Mouse (Mus musculus) midbrain, embryonic 13.5 days (tissue): ENCODE data around the gene Olfr749. TPM values are rescaled to one million over a fixed set of nuclear protein-coding genes. Genes with fewer than 3 reads are reported as not detected.
"Not testable (repeated sequence)": the region's sequence is repeated elsewhere in the genome, so short reads cannot be mapped to it uniquely, and the experiment has no call there.

ENCODE experiments used
- ATAC-seq: fragments of 200-750 bp; cut with Nextera tagmentation; 2 replicates; pipeline ENCODE4 v1.8.0; 2017; ENCODE audit warnings: mild to moderate bottlenecking, moderate TSS enrichment, moderate library complexity
- H3K27ac ChIP-seq: fragments of 300-500 bp; sonication (generic); 2 replicates; pipeline ENCODE4 v1.5.1; 2015; ENCODE audit warnings: inconsistent platforms, mild to moderate bottlenecking, moderate library complexity
- H3K27me3 ChIP-seq: fragments of 300-500 bp; sonication (generic); 2 replicates; pipeline ENCODE4 v1.6.1; 2015; ENCODE audit warnings: mild to moderate bottlenecking, inconsistent platforms
- H3K36me3 ChIP-seq: fragments of 300-500 bp; sonication (generic); 2 replicates; pipeline ENCODE4 v1.6.1; 2015; ENCODE audit warnings: mild to moderate bottlenecking, inconsistent platforms
- H3K4me1 ChIP-seq: fragments of 300-500 bp; sonication (generic); replicated peaks from 2 replicates; pipeline ENCODE4 v1.6.1; 2015; ENCODE audit warnings: inconsistent platforms
- H3K4me2 ChIP-seq: fragments of 300-500 bp; sonication (generic); replicated peaks from 2 replicates; pipeline ENCODE4 v1.6.1; 2015; ENCODE audit warnings: moderate library complexity, mild to moderate bottlenecking, inconsistent platforms
- H3K4me3 ChIP-seq: fragments of 300-500 bp; sonication (generic); replicated peaks from 2 replicates; pipeline ENCODE4 v1.5.1; 2015; ENCODE audit warnings: mild to moderate bottlenecking, inconsistent platforms
- H3K9ac ChIP-seq: fragments of 300-500 bp; sonication (generic); replicated peaks from 2 replicates; pipeline ENCODE4 v1.6.1; 2015; ENCODE audit warnings: mild to moderate bottlenecking, inconsistent platforms
- H3K9me3 ChIP-seq: fragments of 300-500 bp; sonication (generic); 2 replicates; pipeline ENCODE4 v1.6.1; 2016; ENCODE audit warnings: mild to moderate bottlenecking, inconsistent platforms
- WGBS: fragments of 180-500 bp; shearing (Covaris S2); methylation state at CpG from one replicate; pipeline ENCODE4 v1.1.7; 2015; 5-methylcytosine and 5-hydroxymethylcytosine counted together
- polyA plus RNA-seq: library from polyadenylated mRNA; unstranded; fragments of >200 nt; fragmentation: Nextera tagmentation; extraction: Ambion mirVana; gene quantifications from 2 replicates; pipeline ENCODE4 v1.2.1, GENCODE M21; 2015

Gene Olfr749
- not detected in 2 replicates for polyA plus RNA-seq

DNA sequence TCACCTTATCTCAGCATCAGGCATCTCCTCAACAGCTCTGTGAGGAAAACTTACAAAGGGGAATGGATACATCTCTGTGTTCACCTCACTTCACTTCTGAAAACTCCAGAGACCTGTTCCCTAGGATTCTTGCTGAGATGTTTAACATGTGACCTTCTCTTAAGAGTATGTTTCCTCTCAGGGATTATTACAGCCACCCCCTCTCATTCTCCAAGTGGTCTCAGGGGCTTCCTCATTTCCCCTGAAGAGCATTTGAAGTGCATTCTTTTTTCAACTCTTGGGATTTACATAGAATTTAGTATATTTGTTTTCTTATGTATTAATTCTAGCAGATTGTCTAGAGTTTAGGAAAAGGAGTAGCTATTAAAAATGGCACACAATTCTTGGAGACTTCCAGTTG lies at the start of gene Olfr749:
Gene Olfr749, minus strand, starts transcription at position 101 of the 400 bp plus-strand sequence.
- Histone ChIP-seq H3K27me3 (no peaks in the 10 kb centered on the region), H3K4me2 (no peak within 1 kb of the TSS), H3K9ac (no peak within 1 kb of the TSS), H3K36me3 (no peaks in the 10 kb centered on the region), H3K4me3 (no peak within 1 kb of the TSS), H3K4me1 (no peaks in the 10 kb centered on the region), H3K27ac (no peak within 1 kb of the TSS), H3K9me3 (no peaks in the 10 kb centered on the region)
- ATAC-seq = no peak

DNA sequence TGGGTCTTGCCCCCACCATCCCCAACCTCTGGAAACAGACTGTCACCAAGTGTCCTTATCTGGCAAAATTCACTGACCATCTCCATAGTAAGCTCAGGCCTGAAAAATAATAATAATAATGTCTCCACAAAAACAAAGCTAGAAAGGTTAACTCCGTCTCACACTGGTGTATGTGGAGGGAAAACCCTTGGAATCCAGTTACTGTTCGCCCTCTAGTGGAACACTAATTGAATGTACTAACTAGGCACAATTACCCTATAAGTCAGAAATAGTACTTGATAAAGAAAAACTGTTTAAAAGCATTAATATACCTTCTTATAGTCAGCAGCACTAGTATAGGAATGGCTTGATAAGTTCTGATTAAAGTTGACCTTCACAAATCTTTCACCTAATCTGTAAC lies 43.3 kb upstream of the Olfr749 start:
- Histone ChIP-seq H3K4me2 (no peak overlapping the region), H3K9me3 (no peaks in the 10 kb centered on the region), H3K27me3 (no peaks in the 10 kb centered on the region), H3K4me3 (no peak overlapping the region), H3K36me3 (no peaks in the 10 kb centered on the region), H3K27ac (no peak overlapping the region), H3K4me1 (peaks cover 15% of the 10 kb centered on the region), H3K9ac (no peak overlapping the region)
- 11% methylated on average over 2 of the region's 2 CpGs for WGBS
- ATAC-seq = no peak

DNA sequence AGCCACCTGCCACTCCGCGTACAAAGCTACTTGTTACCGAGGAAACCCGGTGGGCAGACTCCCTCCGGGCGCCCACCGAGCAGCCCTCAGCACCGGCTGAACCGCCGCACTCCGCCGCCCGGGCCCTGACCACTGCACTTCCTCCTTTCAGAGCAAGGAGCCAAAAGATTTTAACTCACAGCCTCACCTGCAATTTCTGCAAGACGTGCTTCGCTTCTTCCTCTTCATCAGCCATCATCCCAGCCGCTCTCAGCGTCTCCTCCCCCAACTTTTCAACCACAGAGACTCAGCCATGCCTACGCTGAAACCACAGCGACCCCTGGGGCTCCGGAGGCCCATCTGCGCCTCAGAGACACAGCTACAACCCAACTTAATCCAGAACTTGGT lies 40.4 kb upstream of the Olfr749 start, which contains the start of gene Ttc5:
Gene Ttc5, minus strand, starts transcription at position 269 of the 387 bp plus-strand sequence.
- Histone ChIP-seq H3K9ac (peak within 1 kb of the TSS; percentile 81), H3K4me2 (peak within 1 kb of the TSS; percentile 62), H3K36me3 (peaks cover 16% of the 10 kb centered on the region), H3K4me1 (peaks cover 17% of the 10 kb centered on the region), H3K4me3 (peak within 1 kb of the TSS; percentile 82), H3K27ac (peak within 1 kb of the TSS; percentile 81), H3K27me3 (no peaks in the 10 kb centered on the region), H3K9me3 (no peaks in the 10 kb centered on the region)
- WGBS = under 1% methylated on average over 21 of the region's 21 CpGs
- peak; percentile 96 for ATAC-seq

DNA sequence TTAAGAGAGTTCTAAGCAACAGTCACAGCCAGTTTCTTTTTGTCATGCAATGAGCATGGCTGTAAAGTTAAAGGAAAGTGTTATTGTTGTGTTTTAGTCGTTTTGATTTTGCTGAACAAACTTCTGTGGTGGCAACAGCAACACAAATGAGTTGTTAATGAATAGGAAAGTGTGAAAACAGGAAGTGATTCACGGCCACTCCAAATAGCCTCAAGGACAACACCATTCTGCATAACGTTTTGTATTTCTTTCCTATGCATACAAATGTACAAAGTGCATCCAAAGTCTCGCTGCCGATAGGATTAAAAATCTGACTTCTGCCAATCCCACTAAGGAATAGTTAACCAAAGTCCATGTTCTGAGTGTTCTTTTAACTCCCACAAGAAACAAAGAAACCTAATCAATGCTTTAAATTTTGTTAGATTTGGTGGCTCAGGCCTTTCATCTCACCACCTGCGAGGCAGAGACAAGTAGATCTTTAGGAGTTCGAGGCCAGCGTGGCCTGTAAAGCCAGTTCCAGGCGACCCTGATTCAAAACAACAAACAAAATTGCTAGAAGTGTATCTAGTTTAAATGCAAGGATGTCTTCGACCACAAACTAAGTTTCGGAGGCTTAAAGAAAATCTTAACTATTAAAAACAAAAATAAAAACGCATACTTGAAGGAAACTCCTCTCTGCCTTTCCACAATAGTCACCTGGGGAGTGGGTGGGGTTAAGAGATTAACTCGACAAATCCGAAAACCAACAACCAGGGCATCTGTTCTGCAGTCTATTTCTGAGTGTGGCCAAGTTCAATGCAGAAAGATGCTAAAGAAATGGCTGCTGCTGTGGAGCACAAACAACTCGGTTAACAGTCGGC lies 39.7 kb upstream of the Olfr749 start:
- Histone ChIP-seq H3K9ac (peak overlapping the region; percentile 81), H3K4me2 (peak overlapping the region; percentile 62), H3K27ac (peak overlapping the region; percentile 81), H3K36me3 (peaks cover 17% of the 10 kb centered on the region), H3K4me3 (peak overlapping the region; percentile 82), H3K4me1 (peaks cover 17% of the 10 kb centered on the region), H3K27me3 (no peaks in the 10 kb centered on the region), H3K9me3 (no peaks in the 10 kb centered on the region)
- 27% methylated on average over 16 of the region's 16 CpGs for WGBS
- ATAC-seq = no peak

DNA sequence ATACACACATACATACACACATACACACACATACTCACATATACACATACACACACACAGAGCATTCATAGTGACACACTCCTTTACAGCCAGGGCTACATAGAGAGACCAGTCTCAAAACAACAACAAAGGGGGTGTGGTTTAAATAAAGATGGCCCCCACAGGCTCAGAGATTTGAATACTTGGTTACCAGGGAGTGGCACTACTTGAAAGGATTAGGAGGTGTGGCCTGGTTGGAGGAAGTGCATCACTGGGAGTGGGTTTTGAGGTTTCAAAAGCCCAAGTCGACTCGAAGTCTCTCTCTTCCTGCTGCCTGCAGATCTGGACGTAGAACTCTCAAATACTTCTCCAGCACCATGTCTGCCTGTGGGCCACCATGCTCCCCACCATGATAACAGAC lies 37.3 kb upstream of the Olfr749 start:
- Histone ChIP-seq H3K4me1 (peaks cover 17% of the 10 kb centered on the region), H3K27ac (no peak overlapping the region), H3K36me3 (peaks cover 29% of the 10 kb centered on the region), H3K9me3 (no peaks in the 10 kb centered on the region), H3K4me2 (no peak overlapping the region), H3K27me3 (no peaks in the 10 kb centered on the region), H3K9ac (no peak overlapping the region), H3K4me3 (no peak overlapping the region)
- WGBS = 100% methylated on average over 3 of the region's 3 CpGs
- no peak for ATAC-seq

DNA sequence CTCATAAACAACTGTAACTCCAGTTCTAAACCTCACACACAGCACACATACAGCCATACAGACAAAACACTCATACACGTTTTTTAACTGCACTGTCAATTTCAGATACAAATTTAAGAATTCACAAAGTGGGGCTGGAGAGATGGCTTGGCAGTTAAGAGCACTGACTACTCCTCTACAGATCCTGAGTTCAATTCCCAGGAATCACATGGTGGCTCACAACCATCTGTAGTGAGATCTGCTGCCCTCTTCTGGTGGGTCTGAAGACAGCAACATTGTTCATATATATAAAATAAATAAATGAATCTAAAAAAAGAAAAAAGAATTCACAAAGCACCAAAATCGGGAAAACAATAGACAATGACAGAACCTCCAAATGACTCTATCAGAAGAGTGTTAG lies 26.4 kb upstream of the Olfr749 start:
- Histone ChIP-seq H3K36me3 (peaks cover 83% of the 10 kb centered on the region), H3K4me3 (no peak overlapping the region), H3K27me3 (no peaks in the 10 kb centered on the region), H3K4me1 (no peaks in the 10 kb centered on the region), H3K4me2 (no peak overlapping the region), H3K9me3 (no peaks in the 10 kb centered on the region), H3K27ac (no peak overlapping the region), H3K9ac (no peak overlapping the region)
- 90% methylated on average over 2 of the region's 2 CpGs for WGBS
- no peak for ATAC-seq

DNA sequence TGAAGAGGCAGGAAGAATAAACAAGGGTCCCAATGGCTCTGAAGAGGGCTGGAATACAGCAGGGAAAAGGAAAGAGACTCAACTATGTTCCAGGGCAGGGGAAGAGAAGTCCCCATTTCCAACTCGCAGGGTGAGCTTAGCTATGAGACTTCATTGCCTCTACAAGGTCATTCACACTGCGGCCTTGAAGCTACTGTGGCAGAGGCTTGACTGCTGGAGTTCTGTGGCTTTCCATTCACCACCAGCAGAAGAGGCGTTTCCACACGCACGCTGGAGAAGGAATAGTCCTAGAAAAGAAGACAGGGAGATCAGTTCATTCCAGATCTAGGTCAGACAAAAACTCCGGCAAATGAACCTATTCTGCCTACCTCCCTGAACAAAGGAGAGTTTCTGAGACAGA lies 20.8 kb upstream of the Olfr749 start:
- H3K9ac ChIP-seq = no peak overlapping the region
- peaks cover 65% of the 10 kb centered on the region for H3K36me3 ChIP-seq
- H3K4me3 ChIP-seq = no peak overlapping the region
- WGBS = 97% methylated on average over 6 of the region's 6 CpGs
- no peaks in the 10 kb centered on the region for H3K9me3 ChIP-seq
- H3K4me1 ChIP-seq = no peaks in the 10 kb centered on the region
- H3K4me2 ChIP-seq = no peak overlapping the region
- no peak overlapping the region for H3K27ac ChIP-seq
- H3K27me3 ChIP-seq = no peaks in the 10 kb centered on the region
- ATAC-seq = no peak

DNA sequence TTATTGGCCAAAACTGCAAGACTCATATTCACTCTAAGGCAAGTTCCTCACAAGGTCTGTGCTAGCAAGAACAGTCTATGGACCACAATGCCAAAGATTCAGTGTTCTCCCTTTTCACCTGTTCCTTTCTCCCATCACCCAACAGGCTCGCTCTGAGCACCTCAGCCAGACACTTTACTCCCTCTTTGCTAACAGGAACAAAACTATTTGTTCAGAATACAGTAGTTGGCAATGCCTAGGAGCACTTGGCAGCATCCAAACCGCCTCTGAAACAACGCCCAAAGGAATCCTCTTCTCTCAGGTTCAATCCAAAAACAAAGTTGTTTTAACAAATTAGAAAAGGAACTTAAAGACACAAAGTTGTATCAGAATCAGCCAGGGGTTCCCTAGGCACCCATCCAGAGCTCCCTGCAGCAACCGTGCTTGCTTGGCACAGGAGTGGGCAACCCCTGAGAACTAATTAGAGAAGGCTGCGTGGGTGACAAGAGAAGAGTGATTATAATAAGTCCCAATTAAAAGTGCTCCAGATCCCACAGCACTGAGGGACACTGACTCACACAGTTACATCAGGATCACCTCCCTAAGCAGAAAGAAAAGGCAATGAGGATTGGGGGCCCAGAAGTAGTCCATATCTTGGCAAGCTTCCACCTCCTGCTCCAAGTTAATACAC lies 13.7 kb upstream of the Olfr749 start:
- Histone ChIP-seq H3K27me3 (no peaks in the 10 kb centered on the region), H3K4me3 (no peak overlapping the region), H3K4me2 (no peak overlapping the region), H3K27ac (no peak overlapping the region), H3K4me1 (no peaks in the 10 kb centered on the region), H3K9ac (no peak overlapping the region), H3K36me3 (peaks cover 8% of the 10 kb centered on the region), H3K9me3 (no peaks in the 10 kb centered on the region)
- ATAC-seq = no peak
- WGBS = 80% methylated on average over 5 of the region's 5 CpGs

DNA sequence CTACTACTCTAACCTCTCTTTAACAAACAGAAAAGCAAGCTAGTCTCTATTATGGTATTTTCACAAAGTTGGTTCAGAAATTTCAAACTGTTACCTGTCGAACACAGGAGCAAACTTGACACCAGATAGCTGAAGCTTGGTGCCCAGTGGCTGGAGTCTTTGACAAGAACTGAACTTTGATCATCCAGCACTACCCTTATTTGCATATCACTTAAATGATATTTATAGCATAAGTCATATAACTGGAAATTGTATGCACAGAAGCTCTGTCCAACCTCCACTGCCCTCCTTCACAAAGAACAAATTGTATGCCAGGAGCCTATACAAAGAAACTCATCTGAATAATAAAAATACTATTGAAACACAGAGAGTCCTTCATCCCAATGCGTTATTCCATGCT lies 3.3 kb downstream of the Olfr749 start:
- H3K9ac ChIP-seq = no peak overlapping the region
- no peaks in the 10 kb centered on the region for H3K4me1 ChIP-seq
- H3K27ac ChIP-seq = no peak overlapping the region
- H3K36me3 ChIP-seq = no peaks in the 10 kb centered on the region
- no peak overlapping the region for H3K4me3 ChIP-seq
- H3K4me2 ChIP-seq = no peak overlapping the region
- no peak for ATAC-seq
- 68% methylated on average over 2 of the region's 2 CpGs for WGBS
- no peaks in the 10 kb centered on the region for H3K27me3 ChIP-seq
- no peaks in the 10 kb centered on the region for H3K9me3 ChIP-seq

DNA sequence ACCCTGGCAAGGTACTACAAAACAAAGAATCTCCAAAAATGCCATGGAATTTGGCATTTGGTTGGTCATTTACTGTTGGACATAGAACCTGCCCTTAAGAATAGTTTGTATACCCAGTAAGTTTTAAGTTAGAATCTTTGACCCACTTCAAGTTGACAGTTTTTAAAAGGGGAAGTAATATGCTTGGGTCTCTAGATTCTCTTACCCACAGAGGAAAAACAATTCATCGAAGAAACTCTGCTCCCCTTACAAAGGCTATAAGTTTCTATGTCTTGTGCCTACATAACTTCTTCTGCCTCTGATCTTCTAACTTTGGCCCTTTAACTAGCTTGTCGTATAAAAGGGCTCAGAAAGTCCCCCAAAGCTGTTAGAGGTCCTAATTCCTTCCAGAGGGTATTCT lies 4.6 kb downstream of the Olfr749 start:
- Histone ChIP-seq H3K4me2 (no peak overlapping the region), H3K27me3 (no peaks in the 10 kb centered on the region), H3K4me1 (no peaks in the 10 kb centered on the region), H3K9me3 (no peaks in the 10 kb centered on the region), H3K36me3 (no peaks in the 10 kb centered on the region), H3K9ac (no peak overlapping the region), H3K4me3 (no peak overlapping the region), H3K27ac (no peak overlapping the region)
- WGBS = 79% methylated on average over 2 of the region's 2 CpGs
- no peak for ATAC-seq

DNA sequence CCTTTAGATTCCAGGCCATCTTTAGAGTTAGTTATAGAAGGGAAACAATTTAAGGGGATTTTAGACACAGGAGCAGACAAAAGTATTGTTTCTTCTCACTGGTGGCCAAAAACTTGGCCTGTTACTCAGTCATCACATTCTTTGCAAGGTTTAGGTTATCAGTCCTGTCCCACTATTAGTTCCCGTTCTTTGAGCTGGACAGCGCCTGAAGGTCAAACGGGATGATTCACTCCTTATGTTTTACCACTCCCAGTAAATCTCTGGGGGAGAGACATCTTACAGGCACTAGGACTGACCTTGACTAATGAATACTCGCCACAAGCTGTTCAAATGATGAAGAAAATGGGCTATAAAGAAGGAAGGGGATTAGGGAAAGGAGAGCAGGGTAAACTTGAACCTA lies 22.5 kb downstream of the Olfr749 start:
- H3K4me2 ChIP-seq, H3K36me3 ChIP-seq, H3K9ac ChIP-seq, H3K4me3 ChIP-seq, H3K4me1 ChIP-seq, H3K27me3 ChIP-seq, ATAC-seq, H3K27ac ChIP-seq, H3K9me3 ChIP-seq: not testable (repeated sequence)
- WGBS = 88% methylated on average over 3 of the region's 4 CpGs

DNA sequence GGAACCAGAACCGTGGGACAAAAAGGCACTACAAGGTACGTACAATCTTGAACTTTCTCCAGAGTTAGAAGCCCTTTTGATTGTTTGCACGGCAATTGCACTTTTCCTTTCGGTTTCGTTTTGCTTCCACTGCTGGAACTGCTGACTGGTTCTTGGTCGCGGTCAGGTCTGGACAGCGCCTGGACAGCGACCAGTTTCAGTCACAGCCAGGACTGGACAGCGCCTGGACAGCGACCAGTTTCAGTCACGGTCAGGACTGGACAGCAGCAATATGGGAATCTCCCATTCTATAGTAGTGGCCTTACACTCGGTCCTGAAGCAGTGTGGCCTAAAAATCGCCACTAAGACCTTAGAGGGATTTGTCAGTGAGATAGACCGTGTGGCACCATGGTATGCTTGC lies 25.0 kb downstream of the Olfr749 start:
- H3K4me1 ChIP-seq, H3K36me3 ChIP-seq, ATAC-seq, H3K4me3 ChIP-seq, H3K27ac ChIP-seq, H3K27me3 ChIP-seq, H3K9me3 ChIP-seq, H3K4me2 ChIP-seq, H3K9ac ChIP-seq: not testable (repeated sequence)
- WGBS = 92% methylated on average over 15 of the region's 15 CpGs
